Mouse (Mus musculus) hindbrain, postnatal 0 days (tissue): ENCODE measurements around the gene Gpt2. TPM values are rescaled to one million over a fixed set of nuclear protein-coding genes. Genes with fewer than 3 reads are reported as not detected.

ENCODE experiments used
- ATAC-seq: fragments of 200-750 bp; cut with Nextera tagmentation; 2 replicates; pipeline ENCODE4 v1.8.0; 2017; ENCODE audit warnings: mild to moderate bottlenecking, moderate TSS enrichment, moderate library complexity
- DNase-seq: peaks from one replicate; pipeline ENCODE4 v3.0.0-alpha.2; 2015; ENCODE audit warnings: low spot score
- H3K27ac ChIP-seq: fragments of 300-500 bp; sonication (generic); 2 replicates; pipeline ENCODE4 v1.5.1; 2014; ENCODE audit warnings: mild to moderate bottlenecking
- H3K27me3 ChIP-seq: fragments of 300-500 bp; sonication (generic); 2 replicates; pipeline ENCODE4 v1.6.1; 2014; ENCODE audit warnings: low read length, mixed read lengths; ENCODE audit not compliant: insufficient read depth
- H3K36me3 ChIP-seq: fragments of 300-500 bp; sonication (generic); 2 replicates; pipeline ENCODE4 v1.6.1; 2014; ENCODE audit warnings: low read length, mixed read lengths; ENCODE audit not compliant: insufficient read depth
- H3K4me1 ChIP-seq: fragments of 300-500 bp; sonication (generic); 2 replicates; pipeline ENCODE4 v1.6.1; 2014; ENCODE audit warnings: antibody characterized with exemption, low read length, mixed read lengths; ENCODE audit not compliant: insufficient read depth
- H3K4me2 ChIP-seq: fragments of 300-500 bp; sonication (generic); 2 replicates; pipeline ENCODE4 v1.6.1; 2014; ENCODE audit warnings: low read depth, mild to moderate bottlenecking, low read length, moderate library complexity, mixed read lengths
- H3K4me3 ChIP-seq: fragments of 300-500 bp; sonication (generic); 2 replicates; pipeline ENCODE4 v1.5.1; 2014; ENCODE audit warnings: low read length
- H3K9ac ChIP-seq: fragments of 300-500 bp; sonication (generic); replicated peaks from 2 replicates; pipeline ENCODE4 v1.6.1; 2014; ENCODE audit warnings: mild to moderate bottlenecking, low read length, moderate library complexity, mixed read lengths
- H3K9me3 ChIP-seq: fragments of 300-500 bp; sonication (generic); 2 replicates; pipeline ENCODE4 v1.6.1; 2016; ENCODE audit warnings: low read length, mixed read lengths
- CTCF ChIP-seq: IDR thresholded peaks from 2 replicates; pipeline ENCODE4 v1.5.1; 2016; ENCODE audit warnings: antibody characterized with exemption, control low read depth, low read depth
- whole genome bisulfite sequencing: fragments of 180-500 bp; shearing (Covaris S2); extraction: QIAGEN DNeasy Blood & Tissue Kit; methylation state at CpG from one replicate; pipeline ENCODE4 v1.1.7; 2014; 5-methylcytosine and 5-hydroxymethylcytosine counted together
- polyA plus RNA-seq: library from polyadenylated mRNA; unstranded; fragments of >200 nt; fragmentation: Nextera tagmentation; extraction: Ambion mirVana; gene quantifications from 2 replicates; pipeline ENCODE4 v1.2.1, GENCODE M21; 2015
- total RNA-seq: library from RNA; depleted of rRNA; stranded (reverse); fragments of >200 nt; gene quantifications from 2 replicates; pipeline ENCODE4 v1.2.3, GENCODE M21; 2014

The Gpt2 gene
- total and polyA plus RNA-seq, 2 experiments from 2014 or later, result 43.2 to 99.4 TPM

GRCm38 (mm10) chr8:85454750-85455149 is 37.6 kb upstream of the Gpt2 start:
- 70% methylated on average over 8 of the region's 8 CpGs for WGBS
- ATAC-seq, result no peak
- Histone ChIP-seq H3K4me2 (no peak overlapping the region), H3K9me3 (no peaks in the 10 kb centered on the region), H3K27ac (no peak overlapping the region), H3K4me1 (no peaks in the 10 kb centered on the region), H3K27me3 (no peaks in the 10 kb centered on the region), H3K9ac (no peak overlapping the region), H3K4me3 (no peak overlapping the region), H3K36me3 (no peaks in the 10 kb centered on the region)
- TF ChIP-seq CTCF, result no peak
- no peak for DNase-seq

DNA sequence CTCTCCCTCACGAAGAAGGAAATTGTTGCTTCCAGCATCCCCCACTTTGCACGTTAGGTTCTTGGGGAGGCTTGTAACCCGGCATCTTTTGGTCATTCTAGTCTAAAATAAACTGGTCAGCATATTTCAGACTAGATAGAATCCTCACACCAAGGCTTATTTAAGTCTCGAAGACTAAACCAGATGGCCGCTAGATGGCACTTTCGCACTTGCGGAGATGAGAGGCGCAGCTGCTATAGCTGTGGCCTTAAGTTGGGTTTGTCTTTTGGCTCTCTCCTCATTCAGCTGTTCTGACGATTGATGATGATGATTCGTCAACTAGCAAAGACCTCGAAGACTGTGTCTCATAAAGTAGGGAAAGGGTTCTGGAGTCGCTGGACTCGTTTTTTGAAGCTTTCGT is 35.8 kb upstream of the Gpt2 start:
- Histone ChIP-seq H3K27me3 (no peaks in the 10 kb centered on the region), H3K4me2 (no peak overlapping the region), H3K4me1 (no peaks in the 10 kb centered on the region), H3K9me3 (no peaks in the 10 kb centered on the region), H3K27ac (no peak overlapping the region), H3K9ac (no peak overlapping the region), H3K36me3 (no peaks in the 10 kb centered on the region), H3K4me3 (no peak overlapping the region)
- peak; percentile 96 for DNase-seq
- ATAC-seq, result peak; percentile 78
- whole genome bisulfite sequencing, result 9% methylated on average over 14 of the region's 14 CpGs
- TF ChIP-seq CTCF, result peak; percentile 85

- WGBS, result 78% methylated on average over 3 of the region's 3 CpGs
- Histone ChIP-seq H3K4me2 (no peak overlapping the region), H3K36me3 (no peaks in the 10 kb centered on the region), H3K9ac (no peak overlapping the region), H3K27me3 (no peaks in the 10 kb centered on the region), H3K4me1 (no peaks in the 10 kb centered on the region), H3K9me3 (no peaks in the 10 kb centered on the region), H3K4me3 (no peak overlapping the region), H3K27ac (no peak overlapping the region)
- DNase-seq (no peak), ATAC-seq (no peak)
- TF ChIP-seq CTCF, result no peak
Measured at GRCm38 (mm10) chr8:85459582-85459981, 32.8 kb upstream of the Gpt2 start.

GRCm38 (mm10) chr8:85460804-85461203 is 31.6 kb upstream of the Gpt2 start:
- Histone ChIP-seq H3K9me3 (no peaks in the 10 kb centered on the region), H3K9ac (no peak overlapping the region), H3K4me1 (no peaks in the 10 kb centered on the region), H3K4me3 (no peak overlapping the region), H3K36me3 (no peaks in the 10 kb centered on the region), H3K27me3 (no peaks in the 10 kb centered on the region), H3K27ac (no peak overlapping the region), H3K4me2 (no peak overlapping the region)
- 42% methylated on average over 5 of the region's 5 CpGs for WGBS
- peak; percentile 64 for TF ChIP-seq CTCF
- peak; percentile 28 for DNase-seq
- ATAC-seq, result no peak

- H3K9ac ChIP-seq, result no peak overlapping the region
- no peaks in the 10 kb centered on the region for H3K36me3 ChIP-seq
- no peaks in the 10 kb centered on the region for H3K27me3 ChIP-seq
- TF ChIP-seq CTCF, result peak; percentile 51
- ATAC-seq (no peak), DNase-seq (no peak)
- H3K27ac ChIP-seq, result no peak overlapping the region
- WGBS, result 74% methylated on average over 3 of the region's 3 CpGs
- H3K4me1 ChIP-seq, result no peaks in the 10 kb centered on the region
- H3K4me2 ChIP-seq, result no peak overlapping the region
- H3K9me3 ChIP-seq, result no peaks in the 10 kb centered on the region
- no peak overlapping the region for H3K4me3 ChIP-seq
Measured at GRCm38 (mm10) chr8:85461377-85461776, 31.0 kb upstream of the Gpt2 start.

- DNase-seq, result no peak
Measured at GRCm38 (mm10) chr8:85462441-85462840, 29.9 kb upstream of the Gpt2 start.

GRCm38 (mm10) chr8:85464316-85464715 is 28.1 kb upstream of the Gpt2 start:
- Histone ChIP-seq H3K9ac (no peak overlapping the region), H3K4me2 (no peak overlapping the region), H3K4me1 (no peaks in the 10 kb centered on the region), H3K27ac (no peak overlapping the region), H3K36me3 (no peaks in the 10 kb centered on the region), H3K9me3 (no peaks in the 10 kb centered on the region), H3K27me3 (no peaks in the 10 kb centered on the region), H3K4me3 (no peak overlapping the region)
- ATAC-seq (no peak), DNase-seq (no peak)
- TF ChIP-seq CTCF, result no peak

More at GRCm38 (mm10) chr8:85462441-85462840, 29.9 kb upstream of the Gpt2 start:
- Histone ChIP-seq H3K4me1 (no peaks in the 10 kb centered on the region), H3K9ac (no peak overlapping the region), H3K27ac (no peak overlapping the region), H3K9me3 (no peaks in the 10 kb centered on the region), H3K36me3 (no peaks in the 10 kb centered on the region), H3K4me3 (no peak overlapping the region), H3K4me2 (no peak overlapping the region), H3K27me3 (no peaks in the 10 kb centered on the region)
- no peak for ATAC-seq
- WGBS, result 89% methylated on average over 1 of the region's 1 CpGs
- TF ChIP-seq CTCF, result no peak

DNA sequence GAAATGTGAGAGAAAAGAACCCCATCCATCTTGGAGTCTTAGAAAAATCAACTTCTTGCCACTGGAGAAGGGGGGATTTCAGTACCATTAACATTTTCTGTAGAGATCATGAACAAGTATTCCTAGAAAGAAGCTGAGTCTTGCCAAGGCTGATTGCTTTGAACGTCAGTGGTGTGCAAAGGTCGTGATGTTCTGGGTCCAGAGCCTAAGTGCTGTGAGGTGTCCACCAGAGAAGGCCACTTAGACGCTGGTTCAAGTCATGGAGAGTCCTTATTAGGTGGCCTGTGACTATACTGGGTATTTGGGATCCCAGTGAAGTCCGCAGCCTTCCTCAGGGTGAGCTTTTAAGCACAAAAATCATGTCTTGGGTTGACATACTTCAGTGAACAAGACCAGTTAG is 26.3 kb upstream of the Gpt2 start:
- no peak overlapping the region for H3K4me2 ChIP-seq
- H3K4me3 ChIP-seq, result no peak overlapping the region
- 83% methylated on average over 4 of the region's 4 CpGs for WGBS
- no peaks in the 10 kb centered on the region for H3K4me1 ChIP-seq
- no peaks in the 10 kb centered on the region for H3K9me3 ChIP-seq
- no peaks in the 10 kb centered on the region for H3K36me3 ChIP-seq
- ATAC-seq (no peak), DNase-seq (no peak)
- H3K27me3 ChIP-seq, result no peaks in the 10 kb centered on the region
- H3K9ac ChIP-seq, result no peak overlapping the region
- no peak for TF ChIP-seq CTCF
- H3K27ac ChIP-seq, result no peak overlapping the region
